Mouse (Mus musculus) limb, embryonic 13.5 days (tissue): ENCODE measurements at regions not wholly inside any gene's neighbourhood (a gene's known extent, or its start where the extent isn't known, plus 50 kb on each side); places are given as distances from the start of the nearest gene placed in this dataset.

Experiments used
- ATAC-seq: fragments of 200-750 bp; cut with Nextera tagmentation; 2 replicates; pipeline ENCODE4 v1.8.0; 2017; ENCODE audit warnings: low read depth, moderate number of reproducible peaks, moderate TSS enrichment; ENCODE audit not compliant: low FRiP score
- H3K27ac ChIP-seq: fragments of 300-500 bp; sonication (generic); 2 replicates; pipeline ENCODE4 v1.5.1; 2015; ENCODE audit warnings: inconsistent platforms, mild to moderate bottlenecking, moderate library complexity
- H3K27me3 ChIP-seq: fragments of 300-500 bp; sonication (generic); 2 replicates; pipeline ENCODE4 v1.6.1; 2015; ENCODE audit warnings: mild to moderate bottlenecking, inconsistent platforms
- H3K36me3 ChIP-seq: fragments of 300-500 bp; sonication (generic); 2 replicates; pipeline ENCODE4 v1.6.1; 2015; ENCODE audit warnings: inconsistent platforms, mild to moderate bottlenecking, moderate library complexity
- H3K4me1 ChIP-seq: fragments of 300-500 bp; sonication (generic); 2 replicates; pipeline ENCODE4 v1.6.1; 2015; ENCODE audit warnings: inconsistent platforms
- H3K4me2 ChIP-seq: fragments of 300-500 bp; sonication (generic); replicated peaks from 2 replicates; pipeline ENCODE4 v1.6.1; 2015; ENCODE audit warnings: inconsistent platforms, mild to moderate bottlenecking, moderate library complexity
- H3K4me3 ChIP-seq: fragments of 300-500 bp; sonication (generic); 2 replicates; pipeline ENCODE4 v1.5.1; 2015; ENCODE audit warnings: moderate library complexity, mild to moderate bottlenecking, inconsistent platforms
- H3K9ac ChIP-seq: fragments of 300-500 bp; sonication (generic); 2 replicates; pipeline ENCODE4 v1.6.1; 2015; ENCODE audit warnings: mild to moderate bottlenecking, inconsistent platforms
- H3K9me3 ChIP-seq: fragments of 300-500 bp; sonication (generic); 2 replicates; pipeline ENCODE4 v1.6.1; 2016; ENCODE audit warnings: inconsistent platforms
- WGBS: fragments of 180-500 bp; shearing (Covaris S2); methylation state at CpG from one replicate; pipeline ENCODE4 v1.1.7; 2015; 5-methylcytosine and 5-hydroxymethylcytosine counted together

GRCm38 (mm10) chr9:14215171-14215782, 59.6 kb upstream of the Sesn3 start:
- no peaks in the 10 kb centered on the region for H3K36me3 ChIP-seq
- no peaks in the 10 kb centered on the region; the same call in 1 of the 2 replicates for H3K27me3 ChIP-seq
- no peaks in the 10 kb centered on the region for H3K9me3 ChIP-seq
- WGBS: 60% methylated on average over 5 of the region's 5 CpGs
- H3K27ac ChIP-seq: no peak overlapping the region
- H3K4me2 ChIP-seq: no peak overlapping the region
- no peak for ATAC-seq
- 0 out of 2 replicates have a peak, but pooled peaks cover 4% of the 10 kb centered on the region for H3K4me1 ChIP-seq
- no peak overlapping the region for H3K4me3 ChIP-seq
- no peak overlapping the region for H3K9ac ChIP-seq

GRCm38 (mm10) chr9:14215961-14216360, 58.9 kb upstream of the Sesn3 start:
- no peak overlapping the region for H3K4me2 ChIP-seq
- H3K27ac ChIP-seq: no peak overlapping the region
- H3K4me3 ChIP-seq: no peak overlapping the region
- H3K27me3 ChIP-seq: no peaks in the 10 kb centered on the region; the same call in 1 of the 2 replicates
- no peak overlapping the region for H3K9ac ChIP-seq
- H3K36me3 ChIP-seq: no peaks in the 10 kb centered on the region
- no peaks in the 10 kb centered on the region for H3K9me3 ChIP-seq
- WGBS: 78% methylated on average over 5 of the region's 5 CpGs
- 0 out of 2 replicates have a peak, but pooled peaks cover 4% of the 10 kb centered on the region for H3K4me1 ChIP-seq
- ATAC-seq: no peak

GRCm38 (mm10) chr9:14222936-14223335, 51.9 kb upstream of the Sesn3 start:
- no peaks in the 10 kb centered on the region for H3K4me1 ChIP-seq
- whole genome bisulfite sequencing: 48% methylated on average over 2 of the region's 2 CpGs
- no peak for ATAC-seq
- no peaks in the 10 kb centered on the region for H3K27me3 ChIP-seq
- H3K4me2 ChIP-seq: no peak overlapping the region
- H3K36me3 ChIP-seq: no peaks in the 10 kb centered on the region
- no peak overlapping the region for H3K9ac ChIP-seq
- H3K27ac ChIP-seq: no peak overlapping the region
- no peak overlapping the region for H3K4me3 ChIP-seq
- H3K9me3 ChIP-seq: no peaks in the 10 kb centered on the region
